Mouse (Mus musculus) myocyte (in vitro differentiated cells): ENCODE measurements at regions not wholly inside any gene's neighbourhood (a gene's known extent, or its start where the extent isn't known, plus 50 kb on each side); places are given as distances from the start of the nearest gene placed in this dataset.

Experiments used
- E2F4 ChIP-seq: IDR thresholded peaks from one replicate; pipeline ENCODE4 v1.6.1; 2011; ENCODE audit warnings: mild to moderate bottlenecking, control low read depth, moderate library complexity; ENCODE audit not compliant: insufficient read depth
- MAX ChIP-seq: IDR thresholded peaks from one replicate; pipeline ENCODE4 v1.6.1; 2011; ENCODE audit warnings: low read depth, mild to moderate bottlenecking, control low read depth
- MYOD1 ChIP-seq, 3 experiments: IDR thresholded peaks; one replicate each; pipeline ENCODE4 v1.6.1; 2011; ENCODE audit warnings: control low read depth in 2 of 3, low read depth in 2 of 3, mild to moderate bottlenecking in 2 of 3, moderate library complexity in 1 of 3; ENCODE audit not compliant: insufficient read length in 2 of 3, control insufficient read depth in 1 of 3
- POLR2A ChIP-seq: IDR thresholded peaks from one replicate; pipeline ENCODE4 v1.6.1; 2011; ENCODE audit warnings: low read depth, mild to moderate bottlenecking, control low read depth, moderate library complexity; ENCODE audit not compliant: insufficient read length
- USF1 ChIP-seq: IDR thresholded peaks from one replicate; pipeline ENCODE4 v1.6.1; 2011; ENCODE audit warnings: low read depth, mild to moderate bottlenecking, control low read depth, moderate library complexity

DNA sequence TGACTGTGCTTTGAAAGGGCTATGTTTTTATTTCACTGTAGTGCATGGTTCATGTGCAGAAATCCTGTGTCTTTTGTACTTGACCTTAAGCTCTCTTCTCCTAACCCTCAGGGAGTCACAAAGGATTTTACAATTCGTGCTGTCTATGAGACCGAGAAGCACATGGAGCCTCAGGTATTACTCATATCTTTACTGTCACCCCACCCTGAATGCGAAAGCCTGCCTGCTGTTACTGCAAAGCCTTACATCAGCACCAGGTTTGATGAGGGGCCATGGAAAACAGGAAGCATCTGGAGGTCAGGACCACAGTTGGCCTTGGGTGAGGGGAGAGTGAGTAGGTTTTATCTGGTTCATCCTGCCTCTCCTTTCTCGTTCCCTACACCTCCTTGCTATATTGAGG is 150.3 kb downstream of the Snx19 start:
- no peak for TF ChIP-seq POLR2A
- no peak for TF ChIP-seq USF1
- no peak for TF ChIP-seq MYOD1 (IDR thresholded peaks at IDR 0.05; ENCODE audit: control insufficient read depth in 1 of 3, insufficient read length in 2 of 3, low read depth in 2 of 3)
- TF ChIP-seq E2F4, result no peak
- TF ChIP-seq MAX, result no peak
